Mouse (Mus musculus) layer of hippocampus, adult 9-11 months (tissue): ENCODE data around the gene Gsta4.
A peak's percentile ranks its signal among the peaks of the same experiment; 100 is the strongest.
"Not testable (repeated sequence)": the region's sequence is repeated elsewhere in the genome, so short reads cannot be mapped to it uniquely, and the experiment has no call there.

Experiments used
- DNase-seq: peaks from one replicate; pipeline ENCODE4 v3.0.0; 2022

Gsta4 gene

DNA sequence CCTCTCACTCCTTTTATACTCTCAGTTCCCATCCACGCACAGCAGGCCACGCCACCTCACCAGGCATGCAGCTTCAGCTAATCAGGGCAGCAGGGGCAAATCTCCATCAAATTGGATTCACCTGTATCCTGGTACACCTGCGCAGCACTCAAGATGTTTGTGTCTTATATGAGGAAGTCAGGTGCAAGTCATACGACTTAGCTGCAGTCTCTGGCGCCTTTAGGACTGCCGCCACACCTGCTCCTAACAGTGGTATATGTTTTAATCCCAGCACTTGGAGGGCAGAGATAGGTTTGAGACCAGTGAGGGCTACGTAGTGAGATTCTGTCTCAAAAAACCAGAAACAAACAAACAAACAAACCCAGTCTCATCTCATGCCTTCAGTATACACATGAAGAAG is at the start of gene Gsta4:
Gsta4 (plus strand) TSS at position 301 of the 400 bp plus-strand sequence.
- DNase-seq: not testable (repeated sequence)

DNA sequence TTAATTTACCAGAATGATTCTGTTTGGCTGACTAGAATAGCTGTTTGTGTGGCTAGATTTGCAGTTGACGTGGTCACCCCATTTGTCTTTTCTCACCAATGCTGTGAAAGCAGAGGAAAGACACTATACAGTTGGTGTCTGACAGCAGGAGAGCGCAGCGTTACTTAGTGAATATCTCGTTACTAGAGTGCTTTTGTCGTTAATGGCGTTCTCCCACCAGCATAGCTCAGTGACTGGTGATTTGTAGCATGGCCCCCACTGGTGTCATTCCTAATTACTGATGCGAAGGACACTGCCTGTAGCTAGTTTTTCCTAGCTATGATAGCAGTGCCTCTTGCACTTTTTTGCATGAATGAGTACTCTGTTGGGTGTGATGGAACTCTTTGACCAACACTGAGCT is 46.9 kb upstream of the Gsta4 start:
- no peak for DNase-seq

DNA sequence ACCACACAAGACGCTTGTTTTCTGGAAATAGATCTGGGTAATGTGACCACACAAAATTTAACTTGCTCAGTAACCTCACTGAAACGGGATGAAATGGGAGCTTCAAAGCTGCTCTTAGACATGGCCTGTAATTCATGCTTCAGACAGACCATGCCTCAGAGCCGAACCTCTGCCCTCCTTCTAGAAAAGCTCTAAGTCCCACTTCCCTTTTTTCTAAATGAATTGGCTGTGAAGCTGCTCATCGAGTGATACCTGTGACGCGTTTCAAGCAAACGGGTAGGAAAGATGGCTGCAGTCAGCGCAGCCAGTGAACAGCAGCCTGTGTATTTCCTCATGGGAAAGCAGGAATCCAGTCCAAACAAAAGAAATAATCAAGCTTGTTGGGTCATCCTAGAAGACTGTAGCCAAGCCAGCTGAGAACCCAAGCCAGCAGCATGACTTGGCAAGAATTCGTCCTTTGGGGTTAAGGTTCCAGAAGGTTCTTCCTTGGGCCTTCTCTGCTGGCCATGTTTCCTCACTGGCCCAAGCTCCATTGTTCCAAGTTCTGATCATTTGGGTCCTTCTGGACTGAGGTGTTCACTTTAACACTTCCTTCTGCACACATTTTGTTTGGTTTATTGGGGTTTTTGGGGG is 44.4 kb upstream of the Gsta4 start:
- no peak for DNase-seq

DNA sequence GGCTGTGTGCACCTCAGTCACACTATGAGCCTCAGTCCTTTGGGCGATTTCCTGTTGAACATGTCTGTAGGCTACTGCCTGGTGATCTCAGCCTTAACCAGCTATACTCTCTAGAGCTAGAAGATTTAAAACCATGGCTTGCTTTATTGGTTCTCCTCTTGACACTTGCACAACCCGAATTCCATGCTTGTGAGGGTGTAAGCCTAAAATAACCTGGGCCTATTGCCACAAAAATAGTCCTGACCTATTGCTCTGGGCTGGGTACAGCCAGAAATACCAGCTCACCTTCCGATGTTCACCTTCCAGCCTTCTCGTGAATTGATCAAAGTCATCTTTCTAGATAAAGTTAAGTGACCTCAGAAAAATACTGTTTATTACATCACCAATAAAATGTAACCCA is 43.1 kb upstream of the Gsta4 start:
- no peak for DNase-seq

DNA sequence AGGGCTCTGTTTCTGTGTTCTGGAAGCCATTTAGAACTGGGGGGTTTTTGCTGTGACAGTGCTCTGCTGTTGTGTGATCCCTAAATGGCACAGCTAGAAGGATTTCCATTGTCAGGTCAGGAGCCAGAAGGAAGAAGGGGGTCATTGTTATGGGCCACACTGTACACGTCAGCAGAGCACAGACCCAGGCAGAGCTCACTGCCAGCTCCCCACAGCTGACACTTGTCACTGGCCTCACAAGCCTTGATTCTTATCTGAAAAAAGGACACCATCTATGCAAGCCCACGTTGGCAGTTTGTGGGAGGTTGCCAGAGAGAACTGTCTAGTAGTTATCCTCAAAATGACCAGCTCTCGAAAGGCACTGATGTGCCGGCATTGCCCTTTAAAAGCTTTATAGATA is 36.5 kb upstream of the Gsta4 start:
- DNase-seq: peak; percentile 91

DNA sequence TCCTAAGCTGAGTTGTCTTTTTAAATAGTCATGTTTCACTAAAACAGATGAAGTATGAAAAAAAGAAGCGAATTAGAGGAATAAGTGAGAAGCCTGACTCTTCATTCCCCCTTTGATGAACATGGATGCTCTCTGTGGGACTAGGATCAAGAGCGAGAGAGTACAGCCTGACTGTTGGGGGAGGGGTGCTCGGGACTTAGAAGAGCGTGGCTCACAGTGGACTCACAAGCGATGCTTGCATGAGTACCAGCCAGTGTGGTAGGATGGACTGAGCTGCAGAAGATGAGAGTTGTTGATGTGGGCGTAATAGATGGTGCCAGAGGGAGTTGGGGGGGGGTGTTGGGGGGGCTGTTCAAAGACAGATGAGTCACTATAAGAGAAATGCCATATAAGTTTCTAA is 35.9 kb upstream of the Gsta4 start:
- peak; percentile 65 for DNase-seq

DNA sequence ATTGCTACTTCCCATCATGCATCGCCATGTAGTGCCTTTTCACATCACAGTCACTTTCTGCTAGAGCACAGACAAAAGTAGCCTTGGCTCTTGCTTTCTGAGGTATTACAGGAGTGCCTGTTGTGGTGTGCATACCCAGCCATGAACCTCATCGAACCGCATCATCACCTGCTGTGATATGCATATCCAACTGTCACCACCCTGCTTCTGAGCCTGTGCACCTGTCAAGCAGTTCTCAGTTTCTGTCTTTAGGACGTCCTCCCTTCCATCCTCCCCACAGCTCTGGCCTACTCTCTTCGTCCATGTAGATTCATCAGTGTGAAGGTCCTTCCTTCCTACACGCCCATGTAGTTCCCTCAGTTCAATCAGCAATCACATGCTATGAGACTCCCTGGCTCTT is 34.4 kb upstream of the Gsta4 start:
- no peak for DNase-seq

DNA sequence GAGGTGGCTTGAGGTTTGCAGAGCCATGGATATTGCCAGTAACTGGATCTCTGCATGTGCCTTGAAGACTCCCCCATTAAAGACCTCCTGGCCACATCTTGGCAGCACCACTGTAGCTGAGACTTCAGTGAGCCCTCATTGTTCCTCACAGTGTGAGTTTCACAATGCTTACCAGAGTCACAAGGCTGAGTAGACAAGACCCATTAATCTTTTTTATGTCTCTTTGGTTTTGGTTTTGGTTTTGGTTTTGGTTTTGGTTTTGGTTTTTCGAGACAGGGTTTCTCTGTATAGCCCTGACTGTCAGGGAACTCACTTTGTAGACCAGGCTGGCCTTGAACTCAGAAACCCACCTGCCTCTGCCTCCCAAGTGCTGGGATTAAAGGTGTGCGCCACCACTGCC is 32.8 kb upstream of the Gsta4 start:
- not testable (repeated sequence) for DNase-seq

DNA sequence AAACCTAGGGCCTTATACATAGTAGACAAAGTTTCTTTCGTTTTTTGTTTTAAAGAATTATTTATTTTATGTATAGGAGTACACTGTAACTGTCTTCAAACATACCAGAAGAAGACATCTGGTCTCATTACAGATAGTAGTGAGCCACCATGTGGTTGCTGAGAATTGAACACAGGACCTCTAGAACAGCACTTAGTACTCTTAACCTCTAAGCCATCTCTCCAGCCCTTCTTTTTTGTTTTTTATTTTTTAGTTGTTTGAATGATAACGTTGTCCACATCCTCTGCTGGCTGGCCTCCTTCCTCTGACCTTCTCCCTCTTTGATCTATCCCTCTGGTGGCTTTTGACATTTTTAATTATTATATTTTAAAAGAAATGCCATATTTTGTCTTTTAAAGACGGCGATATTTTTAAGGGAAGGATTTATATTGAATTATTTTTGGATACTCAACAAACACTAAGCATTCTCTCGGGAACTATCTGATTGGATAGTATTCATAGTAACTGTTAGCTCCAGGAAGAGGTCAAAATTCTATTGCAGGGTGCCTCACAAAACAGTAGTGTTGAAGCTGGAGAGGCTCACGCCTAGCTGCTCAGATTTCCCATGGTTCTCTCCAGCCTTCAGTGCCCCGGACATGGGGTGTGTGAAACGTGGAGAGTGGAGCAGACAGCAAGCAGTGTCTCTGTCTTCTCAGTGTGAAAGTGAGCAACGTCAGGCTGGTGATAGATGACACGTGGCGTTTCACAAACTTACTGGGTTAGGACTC is 28.2 kb upstream of the Gsta4 start:
- DNase-seq: no peak

DNA sequence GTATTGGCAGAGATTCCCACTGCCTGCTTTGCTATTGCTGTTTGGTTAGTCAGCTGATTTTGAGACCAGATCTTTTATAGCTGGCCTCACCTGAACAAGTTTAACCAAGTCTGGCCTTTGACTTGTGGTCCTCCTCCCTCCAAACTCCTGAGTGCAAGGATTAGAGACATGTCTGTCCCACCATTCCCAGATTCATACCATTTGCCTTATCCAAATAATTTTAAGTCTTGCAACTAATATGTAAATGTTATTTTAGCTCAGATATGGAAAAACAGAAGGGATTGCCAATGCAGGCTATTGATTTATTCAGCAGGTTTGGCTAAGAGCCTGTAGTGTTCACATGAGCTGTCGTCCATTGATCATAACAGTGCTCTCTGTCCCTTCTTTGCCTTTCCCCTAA is 25.4 kb upstream of the Gsta4 start:
- DNase-seq: no peak

DNA sequence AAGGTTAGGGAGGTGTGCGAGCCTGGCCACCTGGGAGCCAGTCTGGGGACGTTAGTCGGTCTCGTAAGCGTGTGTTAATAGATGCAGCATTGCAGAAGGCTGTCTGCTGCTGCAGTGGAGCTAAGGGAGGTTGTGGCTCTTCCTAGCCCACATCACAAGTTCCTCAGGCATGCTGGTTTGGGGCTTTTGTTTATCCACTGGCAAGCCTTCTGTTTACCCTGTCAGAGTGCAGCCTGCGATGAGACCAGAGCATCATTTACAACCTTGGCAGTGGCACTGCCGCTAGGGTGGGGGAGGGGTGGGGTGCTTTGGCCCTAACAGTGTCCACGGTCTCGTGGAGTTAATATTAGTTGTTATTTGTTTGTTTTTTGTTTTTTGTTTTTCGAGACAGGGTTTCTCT is 19.3 kb upstream of the Gsta4 start:
- DNase-seq: no peak

DNA sequence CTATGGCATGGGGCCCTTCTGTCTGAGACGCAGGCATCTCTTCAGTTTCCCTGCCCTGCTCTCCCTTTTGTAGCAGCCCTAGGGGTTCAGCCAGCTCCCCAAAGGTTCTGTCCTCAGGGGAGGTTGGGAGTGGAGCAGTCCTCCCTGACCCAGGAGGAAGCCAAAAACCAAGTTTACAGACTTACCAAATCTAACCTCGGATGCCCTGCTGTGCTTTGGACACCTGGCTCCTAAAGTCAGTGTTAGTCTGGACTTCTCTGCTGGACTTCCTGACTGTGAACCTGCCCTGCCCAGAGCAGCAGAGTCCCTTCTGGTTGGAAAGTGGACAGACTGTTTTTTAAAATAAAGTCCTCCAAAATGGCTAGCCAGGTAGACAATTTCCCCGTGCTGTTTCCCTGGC is 17.8 kb upstream of the Gsta4 start:
- DNase-seq: no peak

DNA sequence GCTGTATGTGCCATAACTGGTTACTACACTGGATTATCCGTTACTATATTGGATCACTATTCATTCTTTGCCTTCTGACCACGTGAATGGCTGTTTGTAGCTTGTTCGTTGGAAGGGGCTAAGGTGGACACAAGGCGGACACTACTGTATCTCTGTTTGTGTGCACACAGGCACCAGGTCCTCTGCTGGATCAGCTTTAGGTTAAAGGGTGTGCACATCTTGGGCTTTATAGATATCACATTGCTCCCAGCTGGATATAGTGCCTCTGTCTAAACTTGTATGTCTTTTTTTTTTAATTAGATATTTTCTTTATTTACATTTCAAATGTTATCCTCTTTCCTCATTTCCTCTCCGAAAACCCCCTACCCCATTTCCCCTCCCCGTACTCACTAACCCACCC is 17.1 kb upstream of the Gsta4 start:
- no peak for DNase-seq

DNA sequence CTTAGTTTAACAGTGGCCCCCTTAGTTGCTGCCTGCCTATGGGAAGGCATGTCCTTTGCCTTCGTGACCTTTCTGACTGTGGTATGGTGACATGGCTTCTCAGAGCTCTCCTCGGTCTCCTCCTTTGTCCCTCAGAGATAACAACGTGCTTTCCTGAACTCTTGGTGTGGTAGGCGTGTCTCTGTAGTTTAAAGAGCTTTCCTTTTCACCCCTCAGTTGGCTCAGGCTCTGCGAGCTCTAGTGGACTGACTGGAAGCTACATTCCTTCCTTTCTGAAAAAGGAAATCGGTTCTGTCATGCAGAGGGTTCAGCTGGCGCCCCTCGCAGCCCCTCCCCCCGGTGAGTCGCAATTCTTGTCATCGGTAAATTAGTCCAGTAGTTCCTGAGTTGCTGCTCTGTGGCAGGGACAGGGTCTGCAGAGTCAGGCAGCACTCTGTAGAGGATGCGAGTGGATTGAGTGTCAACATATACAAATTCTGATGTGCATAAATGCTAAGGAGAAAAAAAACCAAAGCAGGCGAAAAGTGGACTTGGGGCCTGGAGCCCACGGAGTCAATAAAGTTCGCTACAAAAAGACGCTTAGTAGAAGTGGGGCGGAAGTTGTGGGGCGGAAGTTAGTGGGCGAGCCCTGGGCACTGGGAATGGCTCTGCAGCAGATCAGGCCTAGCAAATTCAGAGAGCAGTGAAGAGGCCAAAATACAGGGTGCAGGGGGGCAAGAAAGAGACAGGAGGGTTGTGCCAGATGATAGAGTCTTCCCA is 15.7 kb upstream of the Gsta4 start:
- DNase-seq: no peak

DNA sequence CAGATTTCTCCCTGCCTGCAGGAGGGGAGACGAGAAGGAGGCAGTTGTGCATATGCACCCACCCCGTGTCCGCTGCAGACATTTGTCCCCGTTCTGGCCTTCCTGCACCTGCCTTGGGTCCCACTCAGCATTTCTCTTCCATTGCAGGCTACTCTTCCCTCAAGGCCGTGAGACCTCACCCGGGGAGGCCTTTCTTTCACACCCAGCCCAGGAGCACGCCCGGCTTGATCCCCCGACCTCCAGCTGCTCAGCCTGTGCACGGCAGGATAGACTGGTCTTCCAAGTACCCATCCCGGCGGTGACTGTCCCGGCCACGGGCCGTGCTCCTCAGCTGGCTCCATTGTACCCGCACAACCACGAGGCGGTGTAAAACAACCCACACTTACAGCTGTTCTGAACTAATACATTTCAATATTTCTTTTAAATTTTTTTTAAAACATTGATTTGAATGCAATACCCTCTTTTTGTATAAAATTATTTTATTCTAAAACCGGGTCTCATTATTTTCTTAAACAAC is 15.1 kb upstream of the Gsta4 start:
- DNase-seq: no peak

DNA sequence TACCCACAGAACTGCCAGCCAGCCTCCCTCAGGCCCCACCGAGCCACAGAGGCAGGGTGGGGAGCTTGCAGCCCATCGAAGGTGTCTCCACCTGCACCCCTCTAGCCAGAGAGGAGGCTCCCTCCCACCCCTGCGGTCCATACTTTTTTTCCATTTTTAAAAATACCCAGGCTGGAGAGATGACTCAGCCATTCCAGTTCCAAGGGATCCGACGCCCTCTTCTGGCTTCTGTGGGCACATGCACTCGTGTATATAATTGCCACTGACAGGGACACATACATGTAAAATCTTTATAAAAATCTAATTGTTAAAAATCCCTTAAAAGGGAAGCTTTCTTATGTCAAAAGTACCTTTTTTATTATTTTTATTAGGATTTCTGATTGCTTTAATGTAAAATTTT is 13.7 kb upstream of the Gsta4 start:
- DNase-seq: no peak

DNA sequence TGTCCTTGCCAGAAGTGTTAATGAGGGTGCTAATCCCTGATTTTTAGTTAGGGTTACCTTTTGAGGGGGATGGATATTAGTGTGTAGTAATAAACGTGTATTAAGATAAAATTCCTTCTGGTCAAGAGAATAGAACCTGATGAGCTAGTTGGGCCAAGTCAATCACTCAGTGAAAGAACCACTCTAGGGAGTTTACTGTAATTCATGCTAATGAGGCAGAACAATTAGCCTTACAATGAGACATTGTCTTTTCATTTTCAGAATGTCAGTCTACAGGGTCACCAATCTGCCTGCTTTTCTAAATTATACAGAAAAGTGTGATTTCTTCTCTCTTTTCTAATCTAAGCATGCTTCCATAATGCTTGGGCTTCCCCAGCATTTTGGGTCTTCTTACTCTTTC is 8.6 kb upstream of the Gsta4 start:
- no peak for DNase-seq

DNA sequence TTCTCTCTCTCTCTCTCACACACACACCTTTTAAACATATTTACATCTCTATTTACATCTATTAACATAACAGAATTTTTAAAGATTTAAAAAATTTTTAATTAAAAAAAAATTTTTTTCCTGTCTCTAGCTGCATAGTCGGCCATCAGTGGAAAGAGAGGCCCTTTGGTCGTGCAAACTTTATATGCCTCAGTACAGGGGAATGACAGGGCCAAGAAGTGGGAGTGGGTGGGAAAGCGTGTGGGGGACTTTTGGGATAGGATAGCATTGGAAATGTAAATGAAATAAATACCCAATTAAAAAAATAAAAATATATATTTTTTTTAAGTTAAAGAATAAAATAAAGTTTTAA is 7.7 kb upstream of the Gsta4 start:
- not testable (repeated sequence) for DNase-seq

DNA sequence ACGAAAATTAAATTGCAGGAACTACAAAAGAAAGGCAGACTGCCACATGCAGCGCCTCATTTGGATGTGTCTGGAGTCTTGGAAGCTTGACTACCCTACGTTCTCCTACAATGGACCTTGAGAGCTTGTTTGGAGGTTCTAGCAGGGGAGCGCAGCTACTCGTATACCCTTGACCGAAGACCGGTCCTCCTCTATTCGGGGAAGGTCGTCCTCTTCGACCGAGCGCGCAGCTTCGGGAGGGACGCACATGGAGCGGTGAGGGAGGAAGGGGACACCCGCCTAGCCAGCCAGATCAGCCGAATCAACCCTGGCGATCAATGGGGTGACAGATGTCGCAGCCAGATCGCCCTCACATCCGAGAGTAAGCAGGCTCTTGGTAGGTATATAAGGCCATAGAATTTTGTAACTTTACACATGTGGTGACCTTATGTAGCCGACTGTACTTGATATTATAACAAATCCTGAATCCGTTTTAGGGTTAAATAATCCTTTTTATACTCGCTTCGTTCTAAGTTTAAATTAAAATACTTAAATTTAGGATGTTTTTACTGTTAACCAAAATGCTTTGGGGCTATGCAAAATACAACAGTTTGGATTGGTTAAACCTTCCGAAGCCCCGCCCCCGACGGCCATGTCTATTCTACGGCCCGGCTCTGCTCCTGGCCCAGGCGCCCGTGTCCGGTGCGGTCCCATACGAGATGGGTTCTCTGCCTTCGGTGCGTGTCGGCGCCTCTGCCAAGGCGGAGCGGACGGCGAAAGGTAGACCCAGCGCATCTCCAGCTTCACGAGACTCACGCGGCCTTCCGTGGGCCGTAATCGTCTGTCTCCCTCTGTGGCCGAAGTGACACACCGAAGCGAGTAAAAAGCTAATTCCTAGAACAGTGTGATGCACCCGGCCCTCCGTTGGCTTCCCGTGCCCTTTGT is 7.0 kb upstream of the Gsta4 start:
- peak; percentile 96 for DNase-seq

DNA sequence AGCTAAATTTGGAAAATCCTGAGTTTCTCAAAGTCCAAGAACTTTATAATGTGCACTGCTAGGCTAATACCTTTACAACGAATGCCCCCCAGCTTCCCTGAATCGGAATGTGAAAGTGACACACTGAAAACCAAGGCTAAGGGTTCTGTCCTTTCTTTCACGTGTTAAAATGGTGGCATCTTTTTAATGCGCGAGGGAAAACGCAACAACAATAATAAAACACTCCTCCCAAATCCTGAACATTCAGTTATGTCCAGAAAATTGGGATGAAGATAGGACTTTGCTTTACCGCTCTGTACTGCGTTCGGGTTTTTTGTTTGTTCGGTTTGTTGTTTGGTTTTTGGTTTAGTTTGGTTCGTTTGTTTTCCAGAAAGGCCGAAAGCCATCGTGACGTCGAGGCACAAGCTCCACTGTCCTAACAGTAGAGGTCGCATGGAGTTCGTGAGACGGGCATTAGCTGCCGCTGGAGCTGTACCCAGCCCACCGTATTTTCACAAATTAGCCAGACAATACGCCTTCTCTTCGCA is 6.3 kb upstream of the Gsta4 start:
- peak; percentile 67 for DNase-seq

DNA sequence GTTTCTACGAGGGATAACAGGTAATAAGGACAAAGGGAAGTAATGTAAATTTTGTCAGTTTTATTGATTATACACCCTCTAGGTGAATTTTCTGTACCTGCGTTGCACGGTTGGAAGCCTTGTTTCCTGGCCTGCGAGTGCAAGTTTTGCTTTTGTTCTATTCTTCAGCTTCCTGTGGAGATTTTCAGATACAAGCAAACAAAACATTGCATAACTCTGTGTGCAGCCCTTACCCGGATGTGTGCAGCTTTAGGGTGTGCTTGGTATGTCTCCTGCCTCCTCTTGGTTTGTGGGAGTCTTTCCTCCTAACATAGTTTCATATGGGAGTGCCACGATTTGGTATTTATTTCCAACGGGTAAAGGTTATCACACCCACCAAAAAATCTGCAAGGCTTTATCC is 5.7 kb upstream of the Gsta4 start:
- no peak for DNase-seq

DNA sequence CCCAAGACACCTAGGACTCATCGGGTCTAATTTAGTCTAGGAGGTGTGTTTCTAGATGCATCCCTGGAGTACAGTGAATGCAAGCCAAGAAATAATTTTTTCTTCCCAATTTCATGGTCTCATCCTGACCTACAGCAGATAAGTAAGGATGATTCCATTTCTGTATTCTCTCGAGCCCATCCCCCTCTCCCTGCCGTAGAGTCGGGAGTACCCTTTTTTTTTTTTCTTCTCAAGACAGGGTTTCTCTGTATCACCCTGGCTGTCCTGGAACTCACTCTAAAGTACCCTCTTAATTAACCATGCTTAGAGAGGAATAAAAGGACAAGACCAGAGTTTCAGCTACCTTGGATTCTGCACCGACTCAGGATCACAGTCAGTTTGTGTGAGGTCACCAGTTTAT is 4.4 kb upstream of the Gsta4 start:
- DNase-seq: no peak

DNA sequence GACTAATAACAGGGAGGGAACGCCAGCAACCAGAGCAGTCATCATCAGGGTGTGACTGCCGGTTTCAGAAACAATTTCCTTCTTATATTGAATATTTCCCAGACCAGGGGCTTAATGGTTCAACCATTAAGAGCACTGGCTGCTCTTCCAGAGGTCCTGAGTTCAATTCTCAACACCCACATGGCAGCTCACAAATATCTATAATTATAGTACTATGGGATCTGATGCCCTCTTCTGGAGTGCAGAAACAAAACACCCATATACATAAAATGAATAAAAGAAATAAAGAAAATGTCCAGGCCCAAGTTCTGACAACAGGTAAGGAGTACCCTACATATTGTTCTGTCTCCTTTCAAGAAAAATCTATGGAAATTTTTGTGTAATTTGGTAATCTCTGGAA is 3.5 kb upstream of the Gsta4 start:
- no peak for DNase-seq
